Mouse (Mus musculus) hindbrain, embryonic 10.5 days (tissue): ENCODE measurements around the gene Vps26b. TPM values are rescaled to one million over a fixed set of nuclear protein-coding genes. Genes with fewer than 3 reads are reported as not detected.

Source experiments
- DNase-seq: peaks from one replicate; pipeline ENCODE4 v3.0.0-alpha.2; 2017; ENCODE audit warnings: low spot score
- H3K27ac ChIP-seq: fragments of 300-500 bp; sonication (generic); 2 replicates; pipeline ENCODE4 v1.5.1; 2016; ENCODE audit warnings: mild to moderate bottlenecking, moderate library complexity
- H3K27me3 ChIP-seq: fragments of 300-500 bp; sonication (generic); 2 replicates; pipeline ENCODE4 v1.6.1; 2016; ENCODE audit warnings: mild to moderate bottlenecking; ENCODE audit not compliant: poor library complexity, insufficient read depth, severe bottlenecking
- H3K36me3 ChIP-seq: fragments of 300-500 bp; sonication (generic); 2 replicates; pipeline ENCODE4 v1.6.1; 2016; ENCODE audit warnings: mild to moderate bottlenecking, moderate library complexity
- H3K4me1 ChIP-seq: fragments of 300-500 bp; sonication (generic); replicated peaks from 2 replicates; pipeline ENCODE4 v1.6.1; 2016; ENCODE audit warnings: mild to moderate bottlenecking
- H3K4me3 ChIP-seq: fragments of 300-500 bp; sonication (generic); 2 replicates; pipeline ENCODE4 v1.5.1; 2016; ENCODE audit warnings: mild to moderate bottlenecking, moderate library complexity
- H3K9me3 ChIP-seq: fragments of 300-500 bp; sonication (generic); 2 replicates; pipeline ENCODE4 v1.6.1; 2016; ENCODE audit warnings: mild to moderate bottlenecking, moderate library complexity
- WGBS: fragments of 180-500 bp; shearing (Covaris S2); methylation state at CpG from one replicate; pipeline ENCODE4 v1.1.7; 2016; 5-methylcytosine and 5-hydroxymethylcytosine counted together
- polyA plus RNA-seq: library from polyadenylated mRNA; unstranded; fragments of >200 nt; fragmentation: Nextera tagmentation; extraction: Ambion mirVana; gene quantifications from 2 replicates; pipeline ENCODE4 v1.2.1, GENCODE M21; 2016

Gene Vps26b
- polyA plus RNA-seq, 1 experiment from 2014 or later: 44.4 TPM

- Histone ChIP-seq H3K4me1 (no peaks in the 10 kb centered on the region), H3K4me3 (no peak overlapping the region), H3K27me3 (no peaks in the 10 kb centered on the region), H3K9me3 (no peaks in the 10 kb centered on the region), H3K36me3 (peaks cover 100% of the 10 kb centered on the region), H3K27ac (no peak overlapping the region)
- WGBS: 89% methylated on average over 4 of the region's 4 CpGs
- DNase-seq: no peak
Measured at GRCm38 (mm10) chr9:27011572-27011971, 18.3 kb downstream of the Vps26b start.

- no peak overlapping the region for H3K27ac ChIP-seq
- no peaks in the 10 kb centered on the region for H3K27me3 ChIP-seq
- H3K4me1 ChIP-seq: no peaks in the 10 kb centered on the region
- H3K9me3 ChIP-seq: no peaks in the 10 kb centered on the region
- no peak overlapping the region for H3K4me3 ChIP-seq
- WGBS: 86% methylated on average over 5 of the region's 5 CpGs
- peaks cover 100% of the 10 kb centered on the region for H3K36me3 ChIP-seq
- no peak for DNase-seq
Measured at GRCm38 (mm10) chr9:27009231-27009630, 20.6 kb downstream of the Vps26b start.

GRCm38 (mm10) chr9:27006866-27007265, 23.0 kb downstream of the Vps26b start:
- Histone ChIP-seq H3K36me3 (peaks cover 98% of the 10 kb centered on the region), H3K9me3 (no peaks in the 10 kb centered on the region), H3K4me1 (no peaks in the 10 kb centered on the region), H3K27me3 (no peaks in the 10 kb centered on the region), H3K27ac (no peak overlapping the region), H3K4me3 (no peak overlapping the region)
- DNase-seq: no peak
- WGBS: 91% methylated on average over 5 of the region's 5 CpGs

GRCm38 (mm10) chr9:27005933-27006332, 23.9 kb downstream of the Vps26b start:
- WGBS: 81% methylated on average over 1 of the region's 1 CpGs
- Histone ChIP-seq H3K27me3 (no peaks in the 10 kb centered on the region), H3K27ac (no peak overlapping the region), H3K4me1 (peaks cover 7% of the 10 kb centered on the region), H3K9me3 (no peaks in the 10 kb centered on the region), H3K4me3 (no peak overlapping the region), H3K36me3 (peaks cover 89% of the 10 kb centered on the region)
- DNase-seq: no peak

GRCm38 (mm10) chr9:27005231-27005630, 24.6 kb downstream of the Vps26b start:
- WGBS: 90% methylated on average over 3 of the region's 3 CpGs
- Histone ChIP-seq H3K27ac (no peak overlapping the region), H3K36me3 (peaks cover 82% of the 10 kb centered on the region), H3K4me3 (no peak overlapping the region), H3K4me1 (peaks cover 14% of the 10 kb centered on the region), H3K27me3 (no peaks in the 10 kb centered on the region), H3K9me3 (no peaks in the 10 kb centered on the region)
- DNase-seq: no peak

GRCm38 (mm10) chr9:26999461-27000395, 30.1 kb downstream of the Vps26b start, which contains the start of the genes Acad8 and Thyn1:
Gene Acad8 (minus strand): TSS chr9:26999566.
Gene Thyn1 (plus strand): TSS chr9:26999710.
- H3K27me3 ChIP-seq: no peaks in the 10 kb centered on the region
- peak within 1 kb of the TSS; percentile 92 for H3K27ac ChIP-seq
- WGBS: 2% methylated on average over 35 of the region's 35 CpGs
- peaks cover 27% of the 10 kb centered on the region for H3K4me1 ChIP-seq
- no peaks in the 10 kb centered on the region for H3K9me3 ChIP-seq
- H3K4me3 ChIP-seq: peak within 1 kb of the TSS; percentile 76
- DNase-seq: peak; percentile 97
- peaks cover 27% of the 10 kb centered on the region for H3K36me3 ChIP-seq

GRCm38 (mm10) chr9:26998669-26999460, 31.0 kb downstream of the Vps26b start:
- DNase-seq: no peak
- peaks cover 18% of the 10 kb centered on the region for H3K36me3 ChIP-seq
- peaks cover 27% of the 10 kb centered on the region for H3K4me1 ChIP-seq
- H3K27ac ChIP-seq: peak overlapping the region; percentile 92
- no peaks in the 10 kb centered on the region for H3K9me3 ChIP-seq
- no peaks in the 10 kb centered on the region for H3K27me3 ChIP-seq
- WGBS: 5% methylated on average over 29 of the region's 29 CpGs
- H3K4me3 ChIP-seq: peak overlapping the region; percentile 76

- Histone ChIP-seq H3K27ac (no peak overlapping the region), H3K4me1 (peaks cover 27% of the 10 kb centered on the region), H3K4me3 (no peak overlapping the region), H3K9me3 (no peaks in the 10 kb centered on the region), H3K36me3 (peaks cover 5% of the 10 kb centered on the region; the same call in 1 of the 2 replicates), H3K27me3 (no peaks in the 10 kb centered on the region)
- no peak for DNase-seq
- WGBS: 91% methylated on average over 2 of the region's 2 CpGs
Measured at GRCm38 (mm10) chr9:26997501-26997900, 32.4 kb downstream of the Vps26b start.

GRCm38 (mm10) chr9:26997062-26997461, 32.8 kb downstream of the Vps26b start:
- H3K27me3 ChIP-seq: no peaks in the 10 kb centered on the region
- WGBS: 89% methylated on average over 3 of the region's 3 CpGs

GRCm38 (mm10) chr9:26993900-26994299, 36.0 kb downstream of the Vps26b start:
- Histone ChIP-seq H3K27me3 (no peaks in the 10 kb centered on the region), H3K36me3 (peaks cover 35% of the 10 kb centered on the region), H3K4me3 (no peak overlapping the region), H3K27ac (no peak overlapping the region), H3K4me1 (peaks cover 10% of the 10 kb centered on the region), H3K9me3 (no peaks in the 10 kb centered on the region)
- no peak for DNase-seq
- 76% methylated on average over 3 of the region's 3 CpGs for WGBS

More at GRCm38 (mm10) chr9:26997062-26997461, 32.8 kb downstream of the Vps26b start:
- no peak overlapping the region for H3K27ac ChIP-seq
- no peak for DNase-seq
- peaks cover 4% of the 10 kb centered on the region for H3K36me3 ChIP-seq
- no peaks in the 10 kb centered on the region for H3K9me3 ChIP-seq
- peaks cover 27% of the 10 kb centered on the region for H3K4me1 ChIP-seq
- H3K4me3 ChIP-seq: no peak overlapping the region

- peaks cover 3% of the 10 kb centered on the region; the same call in 1 of the 2 replicates for H3K4me1 ChIP-seq
- H3K4me3 ChIP-seq: no peak overlapping the region
- H3K36me3 ChIP-seq: peaks cover 43% of the 10 kb centered on the region
- H3K9me3 ChIP-seq: no peaks in the 10 kb centered on the region
- H3K27ac ChIP-seq: no peak overlapping the region
- H3K27me3 ChIP-seq: no peaks in the 10 kb centered on the region
- DNase-seq: no peak
- WGBS: 93% methylated on average over 10 of the region's 10 CpGs
Measured at GRCm38 (mm10) chr9:26993118-26993517, 36.7 kb downstream of the Vps26b start.

GRCm38 (mm10) chr9:26990181-26990580, 39.7 kb downstream of the Vps26b start:
- Histone ChIP-seq H3K9me3 (no peaks in the 10 kb centered on the region), H3K4me1 (no peaks in the 10 kb centered on the region), H3K27ac (no peak overlapping the region), H3K27me3 (no peaks in the 10 kb centered on the region), H3K4me3 (no peak overlapping the region), H3K36me3 (peaks cover 65% of the 10 kb centered on the region)
- DNase-seq: no peak
- WGBS: 89% methylated on average over 4 of the region's 4 CpGs
